Mouse (Mus musculus): ENCODE measurements at regions not wholly inside any gene's neighbourhood (a gene's known extent, or its start where the extent isn't known, plus 50 kb on each side); places are given as distances from the start of the nearest gene placed in this dataset.

DNA sequence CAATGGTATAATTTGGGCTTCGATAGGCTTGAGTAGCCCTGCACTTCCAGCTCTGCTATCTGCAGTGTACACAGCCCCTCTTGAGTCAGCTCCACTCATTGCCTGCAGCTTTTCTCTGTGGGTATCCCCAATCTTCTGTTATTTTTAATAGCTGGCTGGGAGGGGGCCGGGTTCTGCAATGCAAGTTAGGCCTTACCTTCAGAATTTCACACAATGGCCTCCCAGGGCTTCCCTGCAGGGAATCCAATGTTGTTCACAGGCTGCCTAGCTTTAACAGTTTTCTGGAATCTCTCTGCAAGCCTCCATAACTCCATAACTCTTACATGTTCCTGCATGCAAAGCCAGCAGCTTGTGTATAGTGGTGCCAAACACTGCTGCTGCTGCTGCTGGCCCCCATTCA, 197.7 kb upstream of the Fam92a start:
- DNase-seq: no peak

DNA sequence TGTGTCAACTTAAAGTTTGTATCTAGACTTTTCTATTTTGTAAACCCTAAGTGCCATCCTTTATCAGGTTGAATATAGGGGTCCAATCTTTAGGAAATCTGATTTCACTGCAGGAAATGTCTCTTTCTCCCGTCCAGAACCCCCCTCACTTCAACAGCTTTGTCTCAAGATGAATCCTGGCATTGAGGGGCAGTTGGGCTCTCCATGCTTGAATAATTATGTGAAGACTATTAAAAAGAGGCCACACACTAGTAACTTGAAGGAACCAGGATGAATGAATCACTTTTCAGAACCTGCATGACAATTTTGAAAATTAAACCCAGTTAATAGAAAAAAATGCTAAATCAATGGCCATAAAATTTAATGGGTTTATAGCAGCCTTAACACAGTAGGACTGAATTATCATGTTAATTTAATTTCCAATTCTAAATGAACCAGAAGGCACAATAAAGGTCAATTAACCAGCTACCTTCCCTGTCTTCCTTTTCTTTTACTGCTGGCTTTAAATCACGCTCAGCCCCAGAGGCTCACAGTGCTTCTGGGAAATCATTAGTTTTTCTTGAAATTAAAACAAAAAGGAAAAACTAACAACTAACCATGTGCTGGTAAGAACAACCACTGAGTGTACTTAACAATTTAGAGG, 185.3 kb upstream of the Fam92a start:
- no peak for DNase-seq

DNA sequence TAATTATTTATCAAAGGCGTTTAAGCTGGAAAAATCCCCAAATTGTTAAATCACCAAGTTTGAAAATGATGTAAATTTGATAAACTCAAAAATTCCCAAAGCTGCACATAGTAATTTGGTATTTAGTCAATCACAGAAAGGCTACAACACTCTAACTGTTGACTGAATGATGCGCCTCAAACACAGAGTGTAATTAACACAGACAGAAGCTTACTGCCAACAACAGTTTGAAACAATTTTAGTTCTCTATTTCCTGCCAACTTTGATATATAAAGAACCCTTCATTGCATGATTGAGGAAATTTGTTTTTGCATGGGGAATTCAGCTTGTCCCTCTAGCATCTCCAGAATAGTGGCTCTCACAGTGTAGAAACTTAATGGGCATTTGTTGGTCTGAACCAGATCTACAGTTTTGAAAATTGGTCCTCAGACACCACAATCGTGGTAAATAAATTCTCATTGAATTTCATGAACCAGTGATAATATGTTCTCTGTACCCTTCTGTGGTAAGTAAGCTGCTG, 181.6 kb upstream of the Fam92a start:
- DNase-seq: no peak

DNA sequence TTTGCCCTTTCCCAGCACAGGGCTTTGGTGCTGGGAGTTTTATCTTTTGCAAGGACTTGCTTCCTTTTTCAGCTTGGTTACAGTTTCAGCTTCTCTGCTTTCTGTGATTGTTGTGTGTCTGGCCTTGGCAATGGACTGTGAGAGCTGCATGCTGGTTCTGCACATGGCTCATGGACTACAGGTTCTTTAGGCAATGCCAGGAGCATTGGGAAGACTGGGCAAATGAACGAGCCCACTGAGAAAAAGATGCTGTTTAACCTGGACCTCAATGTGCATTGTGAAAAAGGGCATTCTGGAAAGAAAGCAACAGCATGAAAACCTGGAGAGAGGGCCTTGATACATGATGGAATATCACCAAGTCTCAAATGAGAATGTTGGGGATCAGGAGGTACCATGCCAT, 167.4 kb upstream of the Fam92a start:
- DNase-seq: no peak

DNA sequence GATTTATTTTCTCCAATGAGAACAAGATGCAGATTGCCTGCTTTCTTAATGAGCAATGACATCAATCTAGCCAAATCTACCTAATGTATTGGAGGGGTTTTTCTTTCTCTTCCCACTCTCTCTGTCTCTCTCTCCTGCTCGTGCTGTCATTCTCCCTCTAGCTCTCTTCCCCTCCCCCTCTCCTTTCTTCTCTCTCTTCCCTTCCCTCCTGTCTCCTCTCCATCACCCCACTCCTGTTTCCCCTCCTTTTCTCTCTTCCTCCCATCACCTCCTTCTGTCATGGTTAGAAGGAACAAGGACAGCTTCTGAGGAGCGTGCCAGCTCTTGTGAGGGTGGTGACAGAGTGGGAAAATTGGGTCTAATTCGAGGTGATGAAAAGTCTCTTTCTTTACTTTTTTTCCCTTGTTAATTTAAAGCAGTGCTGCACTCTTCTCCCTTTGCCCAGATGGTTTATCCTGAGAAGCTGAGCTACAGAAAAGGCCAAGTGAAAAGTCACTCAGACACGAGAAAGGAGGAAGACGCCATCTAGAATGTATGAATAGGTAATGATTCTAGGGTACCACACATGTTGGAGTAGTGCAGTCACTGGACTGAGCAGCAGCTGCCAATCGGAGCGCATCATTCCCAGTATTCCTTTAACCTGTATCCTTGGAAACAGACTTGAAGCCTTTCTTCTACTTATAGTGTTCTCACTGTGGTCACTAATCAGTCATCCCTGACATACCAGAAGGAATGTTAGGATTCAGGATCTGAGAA, 163.2 kb upstream of the Fam92a start:
- no peak for DNase-seq

DNA sequence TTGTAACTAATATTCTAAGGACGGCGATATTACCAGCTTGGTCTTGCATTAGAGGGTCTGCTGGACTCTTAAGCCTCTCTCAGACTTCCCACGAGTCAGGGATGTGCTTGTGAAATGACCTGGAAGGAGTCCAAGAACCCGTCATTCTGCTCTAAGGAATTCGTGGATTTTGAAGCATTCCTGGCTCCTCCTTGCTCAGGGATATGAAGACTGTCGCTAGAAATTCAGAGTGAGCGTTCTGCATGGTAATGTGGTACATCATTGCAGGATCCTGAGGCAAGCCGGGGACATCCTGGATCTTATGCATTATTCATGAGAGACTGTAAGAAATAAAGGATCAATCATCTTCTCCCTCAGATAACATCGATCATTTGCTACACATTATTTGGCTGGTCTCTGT, 162.6 kb upstream of the Fam92a start:
- no peak for DNase-seq

DNA sequence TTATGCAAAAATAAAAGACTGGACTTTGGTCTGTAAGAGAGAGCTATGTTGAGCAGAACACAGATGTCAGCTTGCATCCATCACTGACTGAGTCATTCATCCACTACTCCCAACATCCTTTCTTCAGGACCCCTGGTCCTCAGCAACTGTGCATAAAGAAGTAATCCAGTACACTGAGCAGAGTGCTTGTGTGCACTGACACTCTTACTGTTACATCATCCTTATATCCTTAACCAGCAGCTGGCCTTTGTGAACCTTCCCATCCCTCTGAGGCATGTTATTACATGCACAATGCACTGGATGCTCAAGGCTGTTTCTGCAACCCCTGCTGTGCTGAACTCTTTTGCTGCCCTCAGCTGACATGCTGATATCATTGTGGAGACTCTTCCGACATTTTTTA, 144.2 kb upstream of the Fam92a start:
- DNase-seq: no peak

DNA sequence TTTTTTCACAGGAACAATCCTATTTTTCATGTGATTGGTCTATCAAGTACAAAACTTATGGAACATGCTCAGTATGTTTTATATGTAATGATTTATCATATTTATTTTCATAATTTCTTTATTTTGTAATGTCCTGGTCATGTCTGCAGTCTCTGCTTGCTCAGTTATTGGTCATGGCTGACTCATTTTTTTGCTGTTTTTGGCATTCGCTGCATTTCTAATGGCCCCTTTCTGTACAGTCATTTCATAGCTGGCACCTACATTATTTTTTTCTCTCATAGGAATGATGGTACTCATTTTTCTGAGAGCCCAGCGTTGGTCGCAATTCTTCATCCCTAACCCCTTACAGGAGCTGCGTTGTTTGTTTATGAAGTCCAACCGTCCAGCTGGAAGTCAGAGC, 136.5 kb upstream of the Fam92a start:
- no peak for DNase-seq

DNA sequence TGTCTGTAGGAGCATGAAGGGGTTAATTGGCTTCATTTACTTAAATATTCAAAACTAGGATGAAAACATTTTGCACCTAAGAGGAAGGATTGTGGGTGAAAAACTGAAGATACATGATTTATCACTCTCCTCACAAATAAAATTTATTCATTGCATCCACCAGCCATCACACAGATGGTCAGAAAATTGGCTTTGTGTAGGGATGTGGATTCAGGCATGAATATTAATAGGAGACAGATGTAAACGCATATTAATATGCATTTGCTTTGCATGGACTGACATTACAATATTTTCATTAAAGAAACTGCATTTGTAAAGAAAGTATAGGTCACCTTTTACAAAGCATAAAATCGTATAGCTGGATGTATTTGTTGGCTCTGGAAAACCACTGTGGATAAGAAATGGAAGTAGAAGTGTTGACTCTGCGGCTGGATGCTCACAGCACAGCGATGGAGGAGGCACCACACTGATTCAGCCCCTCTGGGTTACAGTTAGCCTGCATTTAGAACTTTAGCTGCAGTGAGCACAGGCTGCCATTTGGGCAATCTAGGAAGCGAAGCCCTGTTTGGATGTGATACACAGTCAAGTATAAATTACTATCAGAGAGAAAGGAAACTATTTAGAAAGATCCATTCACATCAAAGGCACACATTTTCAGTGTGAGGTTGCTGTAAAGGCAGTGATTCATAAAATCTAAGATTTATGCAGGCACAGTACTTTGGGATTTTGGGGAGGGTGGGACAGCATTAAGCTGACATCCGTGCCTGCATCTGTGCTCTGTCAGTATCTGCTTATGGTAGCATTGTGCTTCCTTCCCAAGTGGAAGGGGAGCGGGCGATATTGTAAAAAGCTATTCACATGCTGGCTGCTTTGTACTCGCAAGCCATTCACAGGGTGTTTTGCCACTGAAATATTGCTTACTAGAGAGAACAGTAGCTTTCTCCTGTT, 135.1 kb upstream of the Fam92a start:
- no peak for DNase-seq

DNA sequence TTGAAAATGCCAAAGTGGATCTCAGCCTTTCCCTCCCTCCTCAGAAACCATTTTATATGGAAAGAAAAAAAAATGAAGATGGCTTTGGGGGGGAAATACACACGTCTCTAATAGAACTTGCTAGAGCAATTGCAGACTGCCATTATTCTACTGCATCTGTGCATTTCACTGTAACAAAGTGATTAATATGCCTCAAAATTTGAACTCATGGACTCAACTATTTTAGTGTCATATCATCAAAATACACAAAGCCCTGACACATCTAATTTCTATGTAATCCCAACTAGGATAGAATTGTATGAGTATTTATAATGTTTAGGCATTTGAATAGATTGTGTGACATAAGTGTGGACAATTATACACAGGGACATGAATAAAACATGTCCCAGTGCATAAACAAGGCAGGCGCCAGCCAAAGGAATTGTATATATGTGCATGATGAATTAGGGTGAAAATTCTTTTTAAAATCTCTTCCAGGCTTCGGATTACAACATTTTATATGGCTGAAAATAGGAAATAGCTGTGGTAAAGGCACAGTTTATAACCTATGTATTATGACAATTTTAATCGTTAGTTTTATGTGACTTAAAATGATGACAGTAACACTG, 115.4 kb upstream of the Fam92a start:
- no peak for DNase-seq

DNA sequence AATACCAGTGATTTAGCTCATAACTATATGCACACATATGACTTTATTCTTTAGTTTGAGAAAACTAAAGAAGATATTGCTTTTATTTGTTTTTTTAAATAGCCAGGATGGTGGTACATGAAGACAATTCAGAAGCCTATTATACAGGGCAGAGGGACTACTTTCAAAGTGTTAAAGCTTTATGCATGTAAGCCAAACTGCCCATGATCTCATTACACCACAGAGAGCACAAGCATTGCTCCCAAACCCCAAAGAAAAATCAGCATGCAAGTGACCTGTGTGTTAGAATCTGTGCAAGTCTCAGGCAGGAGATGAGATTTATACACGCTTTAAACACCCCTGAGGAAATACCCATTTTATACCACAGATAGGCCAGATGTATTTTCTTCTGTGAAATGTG, 114.6 kb upstream of the Fam92a start:
- no peak for DNase-seq

DNA sequence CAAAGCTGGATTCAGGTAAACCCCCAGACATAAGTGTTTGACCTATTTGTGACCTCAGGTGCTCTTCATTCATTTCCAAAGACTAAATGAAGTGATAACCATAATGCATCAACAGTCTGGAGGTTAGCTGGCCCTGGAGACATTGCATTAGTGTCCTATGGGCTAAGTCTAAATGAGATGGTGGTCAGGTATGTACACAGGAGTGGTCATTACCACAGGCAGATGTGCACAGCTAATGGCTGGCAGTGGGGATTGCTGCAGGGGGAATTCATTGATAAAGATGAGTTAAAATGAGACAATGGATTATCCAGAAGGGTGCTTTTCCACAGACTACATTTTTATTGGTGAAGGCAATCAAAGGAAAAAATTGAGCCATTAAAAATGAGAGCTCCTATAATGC, 114.2 kb upstream of the Fam92a start:
- DNase-seq: no peak

DNA sequence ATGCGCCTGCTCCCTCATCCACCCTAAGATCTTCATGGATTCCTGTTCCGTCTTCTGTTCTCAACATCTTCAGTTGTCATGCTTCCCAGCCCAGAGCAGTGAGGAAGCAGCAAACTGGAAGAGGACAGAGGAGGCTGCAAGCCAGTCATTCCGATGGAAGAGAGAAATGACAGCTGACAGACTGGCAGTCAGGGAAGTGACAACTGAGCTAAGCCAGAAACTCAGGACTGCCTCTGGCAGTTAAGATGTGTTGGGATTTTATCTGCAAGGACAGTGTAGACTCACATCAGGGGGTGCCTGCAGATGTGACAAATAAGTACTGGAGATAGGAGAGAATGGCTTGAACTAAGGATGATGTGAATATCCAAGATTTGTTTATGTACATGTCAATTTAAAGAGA, 106.1 kb upstream of the Fam92a start:
- no peak for DNase-seq

DNA sequence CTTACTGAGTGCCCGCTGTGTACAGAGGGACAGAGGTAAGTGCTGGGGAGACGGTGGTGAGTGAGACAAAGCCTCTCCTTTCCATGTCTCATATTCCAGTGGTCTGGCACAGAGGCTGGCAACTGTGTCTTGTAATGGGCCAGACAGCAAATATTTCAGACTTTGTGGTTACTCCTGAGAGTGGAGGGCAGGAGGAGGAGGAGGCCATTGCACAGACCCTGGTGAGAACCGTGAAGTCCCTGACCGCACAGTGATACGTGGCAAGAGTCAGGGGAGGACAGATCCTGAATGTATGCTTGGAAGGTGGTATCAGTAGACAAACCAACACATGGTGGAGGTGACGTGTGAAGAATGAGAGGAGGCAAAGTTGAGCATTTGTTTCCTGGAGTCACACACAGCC, 101.6 kb upstream of the Fam92a start:
- DNase-seq: no peak

DNA sequence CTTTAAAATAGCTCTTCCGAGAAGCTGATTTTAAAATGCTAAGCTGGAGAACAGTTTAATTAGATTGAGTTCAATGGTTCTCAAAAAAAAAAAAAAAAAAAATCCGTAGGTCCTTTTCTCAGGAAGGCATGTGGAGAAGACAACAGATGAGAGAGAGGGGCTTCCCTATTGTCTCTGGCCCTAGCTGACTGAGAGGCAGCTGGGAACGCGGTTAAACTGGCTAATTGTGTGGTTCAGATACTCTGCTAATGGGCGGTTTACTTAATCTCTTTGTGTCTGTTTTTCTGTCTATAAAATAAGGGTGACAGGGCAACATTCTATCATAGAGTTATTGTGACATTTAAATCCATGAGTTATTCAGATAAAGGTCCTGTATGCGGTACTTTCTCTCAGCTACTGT, 101.1 kb upstream of the Fam92a start:
- DNase-seq: no peak

DNA sequence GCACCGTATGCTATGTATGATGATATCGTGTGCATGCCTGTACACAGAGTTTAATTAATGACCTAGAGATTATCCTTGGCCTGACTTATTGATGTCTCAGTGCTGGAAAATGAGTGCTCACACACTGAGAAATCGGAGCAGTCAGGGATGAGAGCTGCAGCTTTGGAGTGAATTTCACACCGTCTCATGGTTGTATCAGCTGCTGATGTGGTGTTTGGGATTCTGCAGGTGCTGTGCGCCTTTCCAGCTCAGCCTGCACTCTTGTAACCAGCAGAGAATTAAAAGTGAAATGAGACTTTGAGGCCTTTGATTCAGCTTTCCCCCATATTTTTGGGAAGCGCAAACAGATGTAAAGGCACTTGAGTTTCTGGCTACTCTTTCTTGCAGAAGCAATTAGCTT, 100.6 kb upstream of the Fam92a start:
- DNase-seq: no peak

DNA sequence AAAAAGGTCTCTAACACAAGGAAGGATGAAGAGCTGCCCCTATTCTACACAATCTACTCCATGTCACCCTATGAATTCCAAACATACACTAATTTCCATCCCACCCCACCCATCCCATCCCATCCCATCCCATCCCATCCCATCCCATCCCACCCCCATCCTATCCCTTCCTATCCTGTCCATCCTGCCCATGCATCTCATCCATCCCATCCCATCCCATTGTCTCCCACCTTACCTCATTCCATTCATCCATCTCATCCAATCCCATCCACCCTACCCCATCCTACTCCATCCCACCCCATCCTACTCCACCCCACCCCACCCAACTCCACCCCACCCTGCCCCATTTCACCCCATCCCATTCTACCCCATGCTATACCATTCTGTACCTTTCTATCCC, 91.9 kb upstream of the Fam92a start:
- no peak for DNase-seq

DNA sequence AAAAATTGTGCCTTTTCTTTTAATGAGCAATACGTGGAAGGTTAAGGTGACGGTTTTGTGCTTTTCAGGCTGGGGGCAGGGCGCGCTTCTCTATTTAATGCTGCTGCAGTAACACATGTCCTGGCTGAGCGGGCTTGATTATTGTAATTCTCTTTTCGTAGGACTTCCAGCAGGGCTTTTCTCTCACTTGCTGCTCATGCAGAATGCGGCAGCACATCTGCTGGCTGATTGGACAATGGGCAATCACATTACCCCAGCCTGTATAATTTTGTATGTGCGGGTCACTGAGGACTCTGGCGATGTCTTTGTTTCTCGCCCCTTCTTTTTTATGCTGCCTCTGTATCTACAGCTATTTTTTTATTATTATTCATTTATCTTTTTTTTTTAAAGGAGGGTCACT, 91.4 kb upstream of the Fam92a start:
- DNase-seq: no peak

DNA sequence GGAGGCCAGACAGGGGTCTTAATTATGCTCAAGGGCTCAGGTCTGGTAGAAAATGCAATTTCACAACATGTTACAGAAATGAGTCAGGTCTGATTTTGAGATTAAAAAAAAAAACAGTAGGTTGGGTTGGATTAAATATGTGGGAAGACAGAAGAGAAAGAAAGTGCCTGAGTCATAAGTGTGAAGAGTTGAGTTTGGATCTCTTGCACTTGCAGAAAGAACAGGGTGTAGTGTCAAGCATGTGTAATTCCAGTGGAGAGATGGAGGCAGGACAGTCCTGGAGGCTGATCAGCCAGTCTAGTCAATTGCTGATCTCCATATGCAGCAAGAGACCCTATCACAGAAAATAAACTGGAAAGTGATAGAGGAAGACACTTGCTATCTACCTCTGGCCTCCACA, 76.2 kb upstream of the Fam92a start:
- no peak for DNase-seq

DNA sequence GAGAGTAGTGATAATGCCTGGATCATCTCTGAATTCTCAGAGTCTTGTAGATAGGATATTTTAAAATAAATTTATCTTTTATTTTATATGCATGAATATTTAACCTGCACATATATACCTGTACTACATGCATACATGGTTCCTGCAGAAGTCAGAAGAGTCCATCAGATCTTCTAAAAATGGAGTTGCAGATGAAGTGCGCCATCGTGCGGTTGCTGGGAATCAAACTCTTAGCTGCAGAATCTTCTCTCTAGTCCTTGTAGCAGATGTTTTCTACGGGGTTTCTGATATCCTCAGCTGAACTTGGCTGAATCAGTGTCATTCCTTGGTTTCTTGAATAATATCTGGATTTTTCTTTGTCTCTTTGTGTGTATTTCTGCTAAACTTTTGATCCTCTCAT, 74.8 kb upstream of the Fam92a start:
- no peak for DNase-seq

DNA sequence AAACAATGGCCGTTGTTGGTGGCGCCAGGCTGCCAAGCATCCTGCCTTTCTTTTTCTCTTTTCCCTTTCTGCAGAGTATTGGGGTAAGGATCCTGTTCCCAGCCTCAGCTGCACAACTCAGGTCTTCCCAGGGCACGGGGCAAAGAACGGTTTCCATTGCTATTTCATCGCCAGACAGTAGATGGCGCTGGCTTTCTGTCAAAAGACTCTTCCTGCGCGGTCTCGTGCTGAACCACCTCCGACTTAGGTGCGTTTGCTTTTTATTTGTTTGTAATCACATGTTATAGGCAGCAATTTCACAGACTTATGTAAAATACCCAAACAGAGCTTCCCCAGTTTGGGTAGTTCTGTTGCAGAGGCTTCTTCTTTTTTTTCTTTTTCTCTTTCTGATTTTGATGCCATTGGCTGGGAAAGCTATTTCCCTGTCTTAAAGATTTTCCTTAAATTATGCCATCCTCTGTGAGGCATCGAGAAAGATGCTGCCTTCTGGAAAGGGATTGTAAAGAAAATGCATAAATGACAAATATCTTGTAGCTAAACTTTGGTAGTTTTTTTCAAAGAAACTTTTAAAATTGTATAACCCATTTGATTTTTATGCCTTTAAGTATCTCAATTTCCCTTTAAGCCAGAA, 69.2 kb upstream of the Fam92a start:
- DNase-seq: peak; percentile 42

DNA sequence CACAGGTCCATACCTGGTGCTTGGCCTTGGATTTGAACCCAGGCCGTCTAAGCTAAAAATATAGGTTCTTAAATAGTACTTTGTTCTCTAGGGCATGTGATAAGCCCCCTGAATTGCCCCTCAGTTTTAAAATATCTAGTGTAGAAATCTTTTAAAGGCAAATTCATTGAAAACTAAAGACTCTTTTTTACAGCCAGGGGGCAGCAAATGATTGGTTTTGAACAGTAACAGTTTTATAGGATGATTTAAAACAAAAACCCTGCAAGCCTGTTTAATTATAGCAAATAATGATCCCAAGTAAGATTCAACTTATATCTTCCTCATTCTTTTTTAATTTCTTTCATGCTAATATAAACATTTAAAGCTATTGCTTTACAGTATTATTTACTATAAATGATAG, 58.9 kb upstream of the Fam92a start:
- no peak for DNase-seq

Measured in cerebellum, adult 11-12 months (tissue).